Mouse (Mus musculus): ENCODE results near the gene Disc1. TPM values are rescaled to one million over a fixed set of nuclear protein-coding genes. Genes with fewer than 3 reads are reported as not detected.

The Disc1 gene
- polyA plus RNA-seq, 1 experiment = 1.8 TPM

- Histone ChIP-seq H3K4me1 (ENCODE audit: control insufficient read depth, insufficient read depth, insufficient read length) (peaks cover 6% of the 10 kb centered on the region; the same call in 1 of the 2 replicates), H3K27me3 (ENCODE audit: control insufficient read depth, insufficient read depth, low read length) (no peaks in the 10 kb centered on the region), H3K4me3 (ENCODE audit: extremely low read depth, insufficient read depth, insufficient read length) (no peak overlapping the region), H3K27ac (ENCODE audit: insufficient read depth, low read length) (no peak overlapping the region), H3K36me3 (ENCODE audit: control insufficient read depth, insufficient read depth, low read length) (no peaks in the 10 kb centered on the region)
- 31% methylated on average over 4 of the region's 4 CpGs for WGBS
- DNase-seq (ENCODE audit: low read depth in 1 of 2, low spot score in 2 of 2) = no peak
- no peak for TF ChIP-seq CTCF (IDR thresholded peaks at IDR 0.05; ENCODE audit: extremely low read depth, insufficient read depth, insufficient read length, insufficient replicate concordance)
- no peak for TF ChIP-seq POLR2A (IDR thresholded peaks at IDR 0.05; ENCODE audit: low read depth, low read length)
Measured at GRCm38 (mm10) chr8:125240763-125241162, 186.8 kb downstream of the Disc1 start.

- H3K4me3 ChIP-seq (ENCODE audit: extremely low read depth, insufficient read depth, insufficient read length) = no peak overlapping the region
- TF ChIP-seq CTCF (IDR thresholded peaks at IDR 0.05; ENCODE audit: extremely low read depth, insufficient read depth, insufficient read length, insufficient replicate concordance) = no peak
- TF ChIP-seq POLR2A (IDR thresholded peaks at IDR 0.05; ENCODE audit: low read depth, low read length) = no peak
- H3K36me3 ChIP-seq (ENCODE audit: control insufficient read depth, insufficient read depth, low read length) = no peaks in the 10 kb centered on the region
- no peak overlapping the region for H3K27ac ChIP-seq (ENCODE audit: insufficient read depth, low read length)
- no peaks in the 10 kb centered on the region for H3K27me3 ChIP-seq (ENCODE audit: control insufficient read depth, insufficient read depth, low read length)
- WGBS = 87% methylated on average over 10 of the region's 10 CpGs
- H3K4me1 ChIP-seq (ENCODE audit: control insufficient read depth, insufficient read depth, insufficient read length) = peaks cover 6% of the 10 kb centered on the region; the same call in 1 of the 2 replicates
- DNase-seq (ENCODE audit: low read depth in 1 of 2, low spot score in 2 of 2) = no peak
Measured at GRCm38 (mm10) chr8:125242382-125242781, 188.4 kb downstream of the Disc1 start.

- Histone ChIP-seq H3K4me1 (ENCODE audit: control insufficient read depth, insufficient read depth, insufficient read length) (peaks cover 6% of the 10 kb centered on the region; the same call in 1 of the 2 replicates), H3K27ac (ENCODE audit: insufficient read depth, low read length) (no peak overlapping the region), H3K36me3 (ENCODE audit: control insufficient read depth, insufficient read depth, low read length) (no peaks in the 10 kb centered on the region), H3K4me3 (ENCODE audit: extremely low read depth, insufficient read depth, insufficient read length) (no peak overlapping the region), H3K27me3 (ENCODE audit: control insufficient read depth, insufficient read depth, low read length) (no peaks in the 10 kb centered on the region)
- TF ChIP-seq POLR2A (IDR thresholded peaks at IDR 0.05; ENCODE audit: low read depth, low read length) (no peak), CTCF (IDR thresholded peaks at IDR 0.05; ENCODE audit: extremely low read depth, insufficient read depth, insufficient read length, insufficient replicate concordance) (no peak)
- DNase-seq (ENCODE audit: low read depth in 1 of 2, low spot score in 2 of 2) = no peak
- 64% methylated on average over 4 of the region's 4 CpGs for WGBS
Measured at GRCm38 (mm10) chr8:125242921-125243320, 188.9 kb downstream of the Disc1 start.

- Histone ChIP-seq H3K27me3 (ENCODE audit: control insufficient read depth, insufficient read depth, low read length) (no peaks in the 10 kb centered on the region), H3K4me1 (ENCODE audit: control insufficient read depth, insufficient read depth, insufficient read length) (no peaks in the 10 kb centered on the region; the same call in 1 of the 2 replicates), H3K27ac (ENCODE audit: insufficient read depth, low read length) (no peak overlapping the region), H3K4me3 (ENCODE audit: extremely low read depth, insufficient read depth, insufficient read length) (no peak overlapping the region), H3K36me3 (ENCODE audit: control insufficient read depth, insufficient read depth, low read length) (no peaks in the 10 kb centered on the region)
- 74% methylated on average over 7 of the region's 7 CpGs for WGBS
- no peak for DNase-seq (ENCODE audit: low read depth in 1 of 2, low spot score in 2 of 2)
- TF ChIP-seq POLR2A (IDR thresholded peaks at IDR 0.05; ENCODE audit: low read depth, low read length) (no peak), CTCF (IDR thresholded peaks at IDR 0.05; ENCODE audit: extremely low read depth, insufficient read depth, insufficient read length, insufficient replicate concordance) (no peak)
Measured at GRCm38 (mm10) chr8:125246737-125247292, 192.8 kb downstream of the Disc1 start.

GRCm38 (mm10) chr8:125247349-125247748, 193.4 kb downstream of the Disc1 start:
- TF ChIP-seq POLR2A (IDR thresholded peaks at IDR 0.05; ENCODE audit: low read depth, low read length) = no peak
- TF ChIP-seq CTCF (IDR thresholded peaks at IDR 0.05; ENCODE audit: extremely low read depth, insufficient read depth, insufficient read length, insufficient replicate concordance) = no peak
- Histone ChIP-seq H3K4me3 (ENCODE audit: extremely low read depth, insufficient read depth, insufficient read length) (no peak overlapping the region), H3K4me1 (ENCODE audit: control insufficient read depth, insufficient read depth, insufficient read length) (no peaks in the 10 kb centered on the region; the same call in 1 of the 2 replicates), H3K36me3 (ENCODE audit: control insufficient read depth, insufficient read depth, low read length) (no peaks in the 10 kb centered on the region), H3K27me3 (ENCODE audit: control insufficient read depth, insufficient read depth, low read length) (no peaks in the 10 kb centered on the region), H3K27ac (ENCODE audit: insufficient read depth, low read length) (no peak overlapping the region)
- WGBS = 6% methylated on average over 1 of the region's 1 CpGs
- DNase-seq (ENCODE audit: low read depth in 1 of 2, low spot score in 2 of 2) = no peak

- no peaks in the 10 kb centered on the region for H3K27me3 ChIP-seq (ENCODE audit: control insufficient read depth, insufficient read depth, low read length)
- 93% methylated on average over 4 of the region's 4 CpGs for WGBS
- no peaks in the 10 kb centered on the region for H3K36me3 ChIP-seq (ENCODE audit: control insufficient read depth, insufficient read depth, low read length)
- no peaks in the 10 kb centered on the region; the same call in 1 of the 2 replicates for H3K4me1 ChIP-seq (ENCODE audit: control insufficient read depth, insufficient read depth, insufficient read length)
- no peak for DNase-seq (ENCODE audit: low read depth in 1 of 2, low spot score in 2 of 2)
- TF ChIP-seq POLR2A (IDR thresholded peaks at IDR 0.05; ENCODE audit: low read depth, low read length) (no peak), CTCF (IDR thresholded peaks at IDR 0.05; ENCODE audit: extremely low read depth, insufficient read depth, insufficient read length, insufficient replicate concordance) (no peak)
- H3K27ac ChIP-seq (ENCODE audit: insufficient read depth, low read length) = no peak overlapping the region
- H3K4me3 ChIP-seq (ENCODE audit: extremely low read depth, insufficient read depth, insufficient read length) = no peak overlapping the region
Measured at GRCm38 (mm10) chr8:125252946-125253345, 199.0 kb downstream of the Disc1 start.

GRCm38 (mm10) chr8:125253505-125254180, 199.6 kb downstream of the Disc1 start:
- DNase-seq (ENCODE audit: low read depth in 1 of 2, low spot score in 2 of 2) = peak; percentile 9 to 12
- H3K4me1 ChIP-seq (ENCODE audit: control insufficient read depth, insufficient read depth, insufficient read length) = no peaks in the 10 kb centered on the region; the same call in 1 of the 2 replicates
- no peak overlapping the region for H3K27ac ChIP-seq (ENCODE audit: insufficient read depth, low read length)
- peak overlapping the region; percentile 47; the same call in 1 of the 2 replicates for H3K4me3 ChIP-seq (ENCODE audit: extremely low read depth, insufficient read depth, insufficient read length)
- H3K36me3 ChIP-seq (ENCODE audit: control insufficient read depth, insufficient read depth, low read length) = no peaks in the 10 kb centered on the region
- TF ChIP-seq CTCF (IDR thresholded peaks at IDR 0.05; ENCODE audit: extremely low read depth, insufficient read depth, insufficient read length, insufficient replicate concordance) (no peak), POLR2A (IDR thresholded peaks at IDR 0.05; ENCODE audit: low read depth, low read length) (no peak)
- H3K27me3 ChIP-seq (ENCODE audit: control insufficient read depth, insufficient read depth, low read length) = no peaks in the 10 kb centered on the region
- WGBS = 42% methylated on average over 10 of the region's 10 CpGs
